Mouse (Mus musculus): ENCODE measurements at regions not wholly inside any gene's neighbourhood (a gene's known extent, or its start where the extent isn't known, plus 50 kb on each side); places are given as distances from the start of the nearest gene placed in this dataset.

GRCm38 (mm10) chr10:44665509-44666144 is 137.3 kb upstream of the Prdm1 start:
- TF ChIP-seq GATA1 (IDR thresholded peaks at IDR 0.05; ENCODE audit: low read length) (no peak), TAL1 (IDR thresholded peaks at IDR 0.05; ENCODE audit: low read length) (no peak)
- no peaks in the 10 kb centered on the region for H3K36me3 ChIP-seq (ENCODE audit: control insufficient read depth)
- no peaks in the 10 kb centered on the region for H3K4me1 ChIP-seq (ENCODE audit: control insufficient read depth)
- no peaks in the 10 kb centered on the region for H3K27me3 ChIP-seq (ENCODE audit: control insufficient read depth)
- H3K4me3 ChIP-seq (replicated peaks), result no peak overlapping the region
- no peaks in the 10 kb centered on the region for H3K9me3 ChIP-seq (ENCODE audit: control insufficient read depth, low read length)

GRCm38 (mm10) chr10:44659499-44659898 is 131.2 kb upstream of the Prdm1 start:
- Histone ChIP-seq H3K4me1 (ENCODE audit: control insufficient read depth) (no peaks in the 10 kb centered on the region), H3K9me3 (ENCODE audit: control insufficient read depth, low read length) (no peaks in the 10 kb centered on the region), H3K4me3 (replicated peaks) (no peak overlapping the region), H3K36me3 (ENCODE audit: control insufficient read depth) (no peaks in the 10 kb centered on the region), H3K27me3 (ENCODE audit: control insufficient read depth) (no peaks in the 10 kb centered on the region)
- TF ChIP-seq TAL1 (IDR thresholded peaks at IDR 0.05; ENCODE audit: low read length), result no peak
- TF ChIP-seq GATA1 (IDR thresholded peaks at IDR 0.05; ENCODE audit: low read length), result no peak

- no peaks in the 10 kb centered on the region for H3K36me3 ChIP-seq (ENCODE audit: control insufficient read depth)
- no peak overlapping the region for H3K4me3 ChIP-seq (replicated peaks)
- H3K4me1 ChIP-seq (ENCODE audit: control insufficient read depth), result no peaks in the 10 kb centered on the region
- H3K9me3 ChIP-seq (ENCODE audit: control insufficient read depth, low read length), result no peaks in the 10 kb centered on the region
- H3K27me3 ChIP-seq (ENCODE audit: control insufficient read depth), result no peaks in the 10 kb centered on the region
- TF ChIP-seq GATA1 (IDR thresholded peaks at IDR 0.05; ENCODE audit: low read length) (no peak), TAL1 (IDR thresholded peaks at IDR 0.05; ENCODE audit: low read length) (no peak)
Measured at GRCm38 (mm10) chr10:44653761-44654160, 125.5 kb upstream of the Prdm1 start.

- Histone ChIP-seq H3K27me3 (ENCODE audit: control insufficient read depth) (no peaks in the 10 kb centered on the region), H3K4me1 (ENCODE audit: control insufficient read depth) (no peaks in the 10 kb centered on the region), H3K4me3 (replicated peaks) (no peak overlapping the region), H3K9me3 (ENCODE audit: control insufficient read depth, low read length) (no peaks in the 10 kb centered on the region), H3K36me3 (ENCODE audit: control insufficient read depth) (no peaks in the 10 kb centered on the region)
- TF ChIP-seq GATA1 (IDR thresholded peaks at IDR 0.05; ENCODE audit: low read length), result no peak
- no peak for TF ChIP-seq TAL1 (IDR thresholded peaks at IDR 0.05; ENCODE audit: low read length)
Measured at GRCm38 (mm10) chr10:44647021-44647420, 118.7 kb upstream of the Prdm1 start.

- TF ChIP-seq GATA1 (IDR thresholded peaks at IDR 0.05; ENCODE audit: low read length), result no peak
- TF ChIP-seq TAL1 (IDR thresholded peaks at IDR 0.05; ENCODE audit: low read length), result no peak
- H3K4me1 ChIP-seq (ENCODE audit: control insufficient read depth), result no peaks in the 10 kb centered on the region
- no peaks in the 10 kb centered on the region for H3K36me3 ChIP-seq (ENCODE audit: control insufficient read depth)
- H3K27me3 ChIP-seq (ENCODE audit: control insufficient read depth), result no peaks in the 10 kb centered on the region
- H3K4me3 ChIP-seq (replicated peaks), result no peak overlapping the region
- H3K9me3 ChIP-seq (ENCODE audit: control insufficient read depth, low read length), result no peaks in the 10 kb centered on the region
Measured at GRCm38 (mm10) chr10:44646615-44647014, 118.3 kb upstream of the Prdm1 start.

- no peaks in the 10 kb centered on the region; the same call in 1 of the 2 replicates for H3K4me1 ChIP-seq (ENCODE audit: control insufficient read depth)
- H3K9me3 ChIP-seq (ENCODE audit: control insufficient read depth, low read length), result no peaks in the 10 kb centered on the region
- H3K36me3 ChIP-seq (ENCODE audit: control insufficient read depth), result no peaks in the 10 kb centered on the region
- H3K4me3 ChIP-seq (replicated peaks), result no peak overlapping the region
- H3K27me3 ChIP-seq (ENCODE audit: control insufficient read depth), result no peaks in the 10 kb centered on the region
- TF ChIP-seq GATA1 (IDR thresholded peaks at IDR 0.05; ENCODE audit: low read length), result no peak
- TF ChIP-seq TAL1 (IDR thresholded peaks at IDR 0.05; ENCODE audit: low read length), result no peak
Measured at GRCm38 (mm10) chr10:44641616-44642015, 113.3 kb upstream of the Prdm1 start.

GRCm38 (mm10) chr10:44640620-44641019 is 112.3 kb upstream of the Prdm1 start:
- Histone ChIP-seq H3K4me1 (ENCODE audit: control insufficient read depth) (no peaks in the 10 kb centered on the region; the same call in 1 of the 2 replicates), H3K36me3 (ENCODE audit: control insufficient read depth) (no peaks in the 10 kb centered on the region), H3K4me3 (replicated peaks) (no peak overlapping the region)

GRCm38 (mm10) chr10:44638678-44639077 is 110.4 kb upstream of the Prdm1 start:
- Histone ChIP-seq H3K4me3 (replicated peaks) (no peak overlapping the region), H3K36me3 (ENCODE audit: control insufficient read depth) (no peaks in the 10 kb centered on the region), H3K27me3 (ENCODE audit: control insufficient read depth) (no peaks in the 10 kb centered on the region), H3K4me1 (ENCODE audit: control insufficient read depth) (no peaks in the 10 kb centered on the region; the same call in 1 of the 2 replicates), H3K9me3 (ENCODE audit: control insufficient read depth, low read length) (no peaks in the 10 kb centered on the region)
- TF ChIP-seq TAL1 (IDR thresholded peaks at IDR 0.05; ENCODE audit: low read length) (no peak), GATA1 (IDR thresholded peaks at IDR 0.05; ENCODE audit: low read length) (no peak)

More at GRCm38 (mm10) chr10:44640620-44641019, 112.3 kb upstream of the Prdm1 start:
- Histone ChIP-seq H3K27me3 (ENCODE audit: control insufficient read depth) (no peaks in the 10 kb centered on the region), H3K9me3 (ENCODE audit: control insufficient read depth, low read length) (no peaks in the 10 kb centered on the region)
- no peak for TF ChIP-seq TAL1 (IDR thresholded peaks at IDR 0.05; ENCODE audit: low read length)
- TF ChIP-seq GATA1 (IDR thresholded peaks at IDR 0.05; ENCODE audit: low read length), result no peak

GRCm38 (mm10) chr10:44636786-44637185 is 108.5 kb upstream of the Prdm1 start:
- Histone ChIP-seq H3K36me3 (ENCODE audit: control insufficient read depth) (no peaks in the 10 kb centered on the region), H3K4me3 (replicated peaks) (no peak overlapping the region), H3K9me3 (ENCODE audit: control insufficient read depth, low read length) (no peaks in the 10 kb centered on the region), H3K27me3 (ENCODE audit: control insufficient read depth) (no peaks in the 10 kb centered on the region), H3K4me1 (ENCODE audit: control insufficient read depth) (no peaks in the 10 kb centered on the region; the same call in 1 of the 2 replicates)
- TF ChIP-seq GATA1 (IDR thresholded peaks at IDR 0.05; ENCODE audit: low read length), result no peak
- no peak for TF ChIP-seq TAL1 (IDR thresholded peaks at IDR 0.05; ENCODE audit: low read length)

- H3K36me3 ChIP-seq (ENCODE audit: control insufficient read depth), result no peaks in the 10 kb centered on the region
- no peaks in the 10 kb centered on the region for H3K9me3 ChIP-seq (ENCODE audit: control insufficient read depth, low read length)
- H3K27me3 ChIP-seq (ENCODE audit: control insufficient read depth), result no peaks in the 10 kb centered on the region
- TF ChIP-seq GATA1 (IDR thresholded peaks at IDR 0.05; ENCODE audit: low read length), result no peak
- TF ChIP-seq TAL1 (IDR thresholded peaks at IDR 0.05; ENCODE audit: low read length), result no peak
- no peaks in the 10 kb centered on the region; the same call in 1 of the 2 replicates for H3K4me1 ChIP-seq (ENCODE audit: control insufficient read depth)
- H3K4me3 ChIP-seq (replicated peaks), result no peak overlapping the region
Measured at GRCm38 (mm10) chr10:44636061-44636460, 107.8 kb upstream of the Prdm1 start.
